Mouse (Mus musculus) kidney, adult 8-10 months (tissue): ENCODE measurements around the gene Dock9.

Experiments
- DNase-seq, 2 experiments: peaks; one replicate each; pipeline ENCODE4 v3.0.0; 2022

The Dock9 gene

GRCm38 (mm10) chr14:121579055-121579454 lies 218.6 kb downstream of the Dock9 start:
- peak in 1 of 2 experiments; percentile 60 for DNase-seq

- peak in 1 of 2 experiments; percentile 22 for DNase-seq
Observed at GRCm38 (mm10) chr14:121573391-121573790, 224.2 kb downstream of the Dock9 start.

- DNase-seq = no peak
Observed at GRCm38 (mm10) chr14:121566794-121567201, 230.8 kb downstream of the Dock9 start.

GRCm38 (mm10) chr14:121565930-121566329 lies 231.7 kb downstream of the Dock9 start:
- no peak for DNase-seq

GRCm38 (mm10) chr14:121564656-121565055 lies 233.0 kb downstream of the Dock9 start:
- DNase-seq = no peak

GRCm38 (mm10) chr14:121563954-121564353 lies 233.7 kb downstream of the Dock9 start:
- no peak for DNase-seq

- DNase-seq = no peak
Observed at GRCm38 (mm10) chr14:121559026-121559425, 238.6 kb downstream of the Dock9 start.

GRCm38 (mm10) chr14:121556401-121557315 lies 241.0 kb downstream of the Dock9 start:
- DNase-seq = no peak

GRCm38 (mm10) chr14:121553785-121554184 lies 243.9 kb downstream of the Dock9 start:
- DNase-seq = no peak

- no peak for DNase-seq
Observed at GRCm38 (mm10) chr14:121552586-121552985, 245.1 kb downstream of the Dock9 start.

- no peak for DNase-seq
Observed at GRCm38 (mm10) chr14:121549834-121550233, 247.8 kb downstream of the Dock9 start.

- peak; percentile 63 to 64 for DNase-seq
Observed at GRCm38 (mm10) chr14:121547745-121548144, 249.9 kb downstream of the Dock9 start.

- DNase-seq = peak in 1 of 2 experiments; percentile 24
Observed at GRCm38 (mm10) chr14:121546621-121547020, 251.0 kb downstream of the Dock9 start.

GRCm38 (mm10) chr14:121545551-121546331 lies 251.9 kb downstream of the Dock9 start:
- DNase-seq = no peak

GRCm38 (mm10) chr14:121541262-121541661 lies 256.4 kb downstream of the Dock9 start:
- no peak for DNase-seq

GRCm38 (mm10) chr14:121534501-121534900 lies 263.1 kb downstream of the Dock9 start:
- no peak for DNase-seq

- no peak for DNase-seq
Observed at GRCm38 (mm10) chr14:121530853-121531252, 266.8 kb downstream of the Dock9 start.

- no peak for DNase-seq
Observed at GRCm38 (mm10) chr14:121527883-121528282, 269.8 kb downstream of the Dock9 start.

- no peak for DNase-seq
Observed at GRCm38 (mm10) chr14:121527201-121527600, 270.4 kb downstream of the Dock9 start.

- DNase-seq = peak; percentile 69 to 73
Observed at GRCm38 (mm10) chr14:121521709-121522108, 275.9 kb downstream of the Dock9 start.

GRCm38 (mm10) chr14:121516881-121517280 lies 280.8 kb downstream of the Dock9 start:
- no peak for DNase-seq

GRCm38 (mm10) chr14:121508929-121509328 lies 288.7 kb downstream of the Dock9 start:
- DNase-seq = no peak

GRCm38 (mm10) chr14:121506336-121506735 lies 291.3 kb downstream of the Dock9 start:
- peak; percentile 31 to 45 for DNase-seq

GRCm38 (mm10) chr14:121505485-121505860 lies 292.2 kb downstream of the Dock9 start:
- DNase-seq = no peak
